Mouse (Mus musculus) ES-E14 (cell line): ENCODE measurements around the gene Gnat2. TPM values are rescaled to one million over a fixed set of nuclear protein-coding genes. Genes with fewer than 3 reads are reported as not detected.

Source experiments
- DNase-seq: peaks from one replicate; pipeline ENCODE4 v3.0.0-alpha.2; 2013; ENCODE audit warnings: low read depth, low spot score
- H3K27ac ChIP-seq: 2 replicates; pipeline ENCODE4 v1.5.1; 2012; ENCODE audit warnings: low read depth, mild to moderate bottlenecking, low read length, moderate library complexity, mixed read lengths; ENCODE audit not compliant: poor library complexity, insufficient read depth, severe bottlenecking
- H3K36me3 ChIP-seq: 2 replicates; pipeline ENCODE4 v1.6.1; 2012; ENCODE audit warnings: mild to moderate bottlenecking, low read length, moderate library complexity, mixed read lengths; ENCODE audit not compliant: control insufficient read depth, poor library complexity, insufficient read depth, severe bottlenecking
- H3K4me1 ChIP-seq, 2 experiments: fragments of 150-350 bp in 1 of 2; sonication (generic) in 1 of 2; 2 replicates each; pipeline ENCODE4 v1.6.1; 2012; ENCODE audit warnings: low read length in 2 of 2, mild to moderate bottlenecking in 1 of 2, mixed read lengths in 1 of 2; ENCODE audit not compliant: control insufficient read depth in 2 of 2, insufficient read depth in 2 of 2, poor library complexity in 1 of 2
- H3K4me3 ChIP-seq, 2 experiments: fragments of 150-350 bp in 1 of 2; sonication (generic) in 1 of 2; 2 replicates each; pipeline ENCODE4 v1.5.1; 2012; ENCODE audit warnings: low read length in 2 of 2, low read depth in 1 of 2, mild to moderate bottlenecking in 1 of 2, mixed read lengths in 1 of 2; ENCODE audit not compliant: insufficient read depth in 1 of 2, poor library complexity in 1 of 2, severe bottlenecking in 1 of 2
- H3K9ac ChIP-seq: 2 replicates; pipeline ENCODE4 v1.6.1; 2012; ENCODE audit warnings: low read depth, mild to moderate bottlenecking, low read length, mixed read lengths; ENCODE audit not compliant: poor library complexity, insufficient read depth, severe bottlenecking
- H3K9me3 ChIP-seq: fragments of 150-350 bp; sonication (generic); 2 replicates; pipeline ENCODE4 v1.6.1; 2012; ENCODE audit warnings: low read depth, mild to moderate bottlenecking, low read length; ENCODE audit not compliant: control insufficient read depth, insufficient read depth
- CHD2 ChIP-seq: IDR thresholded peaks from 2 replicates; pipeline ENCODE4 v1.6.1; 2014; ENCODE audit warnings: mild to moderate bottlenecking, low read depth, low read length, inconsistent platforms
- HCFC1 ChIP-seq: IDR thresholded peaks from 2 replicates; pipeline ENCODE4 v1.6.1; 2012; ENCODE audit warnings: low read length, inconsistent platforms, borderline replicate concordance; ENCODE audit not compliant: insufficient read depth
- MAFK ChIP-seq: IDR thresholded peaks from 2 replicates; pipeline ENCODE4 v1.6.1; 2014; ENCODE audit warnings: mild to moderate bottlenecking, low read depth, low read length, inconsistent platforms; ENCODE audit not compliant: insufficient read depth
- ZC3H11A ChIP-seq: IDR thresholded peaks from 2 replicates; pipeline ENCODE4 v1.6.1; 2012; ENCODE audit warnings: low read depth, mild to moderate bottlenecking, inconsistent platforms, low read length, borderline replicate concordance
- ZNF384 ChIP-seq: IDR thresholded peaks from 2 replicates; pipeline ENCODE4 v1.6.1; 2012; ENCODE audit warnings: low read depth, low read length, inconsistent platforms
- in situ Hi-C, 2 experiments: fragments of 600-800 bp; cut with MboI; formaldehyde crosslinking; loops; one replicate each; pipeline ENCODE4 v1.15.1; 2025; ENCODE audit warnings: low sequenced_read_pairs in 2 of 2, inconsistent platforms in 1 of 2; ENCODE audit not compliant: unreplicated experiment in 2 of 2
- total RNA-seq: library from RNA; depleted of rRNA; stranded (reverse); fragments of 300-350 nt; gene quantifications from 2 replicates; pipeline ENCODE4 v1.2.3, GENCODE M21; 2012; rRNA removed

The Gnat2 gene
- total RNA-seq, 1 experiment, result 9.9 TPM

DNA sequence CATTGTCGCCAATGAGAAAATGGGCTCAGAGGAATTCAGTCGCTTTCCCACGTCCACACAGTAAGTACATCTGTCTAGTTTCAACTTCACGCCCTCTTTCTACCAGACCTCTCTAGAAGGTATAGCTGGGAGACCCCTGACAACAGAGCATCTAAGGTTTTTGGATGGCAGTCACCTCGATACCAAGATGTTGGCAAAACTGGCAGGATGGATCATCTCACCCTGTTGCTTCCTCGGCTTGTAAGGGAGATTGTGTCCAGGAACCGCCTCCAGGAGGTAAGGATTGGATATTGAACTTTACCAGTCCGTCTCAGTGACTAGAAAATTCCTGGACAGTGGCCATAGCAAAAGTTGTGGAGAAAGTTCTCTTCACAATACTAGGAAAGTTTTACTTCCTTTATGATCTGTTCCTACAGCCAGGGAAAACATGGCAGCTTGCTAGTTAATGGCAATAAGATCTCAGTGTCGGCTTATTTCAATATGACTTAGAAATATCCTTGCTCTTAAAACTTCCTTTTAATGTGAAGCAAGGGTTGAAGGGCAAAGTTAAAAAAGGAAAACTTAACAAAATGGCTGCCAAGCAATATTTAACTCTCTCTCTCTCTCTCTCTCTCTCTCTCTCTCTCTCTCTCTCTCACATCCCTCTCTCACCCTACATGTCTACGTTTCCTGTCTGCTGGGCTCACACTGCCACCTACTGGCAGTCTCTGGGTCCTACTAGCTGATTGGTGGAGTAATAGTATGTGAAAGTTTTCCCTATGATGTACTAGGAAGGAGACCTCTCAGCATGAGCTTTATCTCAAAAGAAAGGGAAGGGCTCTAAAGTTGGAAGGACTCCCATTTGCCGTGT, 55.0 kb downstream of the Gnat2 start:
- Histone ChIP-seq H3K9me3 (no peaks in the 10 kb centered on the region), H3K27ac (no peak overlapping the region), H3K4me1 (peaks cover 0 to 8% of the 10 kb centered on the region in 2 experiments; a peak in 1 of 4 replicates), H3K36me3 (no peaks in the 10 kb centered on the region), H3K9ac (no peak overlapping the region), H3K4me3 (no peak overlapping the region)
- DNase-seq, result peak; percentile 83
- TF ChIP-seq ZC3H11A (peak; percentile 84; the same call in 1 of the 2 replicates), ZNF384 (no peak), CHD2 (no peak), HCFC1 (no peak), MAFK (no peak)
- in situ Hi-C loops, result no loop called here

Other genes starting within 250 kb of the Gnat2 start
- gene Eps8l3, start 215.6 kb upstream of the Gnat2 start, total RNA-seq, result not detected in 2 replicates
- gene Gstm5, start 197.0 kb upstream of the Gnat2 start, total RNA-seq, result 12.2 and 20.7 TPM in 2 replicates
- 1.2 and 1.6 TPM in 2 replicates for gene Gstm7, start 161.0 kb upstream of the Gnat2 start, total RNA-seq
- 0.98 and 1.3 TPM in 2 replicates for gene Gstm6, start 149.0 kb upstream of the Gnat2 start, total RNA-seq
- 0.74 TPM in 1 of 2 replicates, not detected in the other for gene Gstm3, start 123.5 kb upstream of the Gnat2 start, total RNA-seq
- 9.1 and 11.6 TPM in 2 replicates for gene Gstm2, start 106.3 kb upstream of the Gnat2 start, total RNA-seq
- 7.1 and 7.9 TPM in 2 replicates for gene Gstm1, start 74.8 kb upstream of the Gnat2 start, total RNA-seq
- gene Gstm4, start 47.9 kb upstream of the Gnat2 start, total RNA-seq, result 4.1 and 4.3 TPM in 2 replicates
- gene Ampd2, start 6.1 kb upstream of the Gnat2 start, total RNA-seq, result 58.1 and 75.8 TPM in 2 replicates
- gene Gnai3, start 53.4 kb downstream of the Gnat2 start, total RNA-seq, result 55.4 and 84.3 TPM in 2 replicates
- 0.09 and 0.16 TPM in 2 replicates for gene Gpr61, start 62.1 kb downstream of the Gnat2 start, total RNA-seq
- gene Amigo1, start 93.5 kb downstream of the Gnat2 start, total RNA-seq, result 2.1 and 5.5 TPM in 2 replicates
- gene Cyb561d1, start 108.4 kb downstream of the Gnat2 start, total RNA-seq, result 2.2 and 3.9 TPM in 2 replicates
- 9.1 and 9.5 TPM in 2 replicates for gene Atxn7l2, start 118.1 kb downstream of the Gnat2 start, total RNA-seq
- gene Sypl2, start 133.9 kb downstream of the Gnat2 start, total RNA-seq, result 0.62 and 1.6 TPM in 2 replicates
- 172 and 248 TPM in 2 replicates for gene Psma5, start 164.1 kb downstream of the Gnat2 start, total RNA-seq
- 21.2 and 30.5 TPM in 2 replicates for gene Sort1, start 191.3 kb downstream of the Gnat2 start, total RNA-seq